Mouse (Mus musculus): ENCODE measurements at regions not wholly inside any gene's neighbourhood (a gene's known extent, or its start where the extent isn't known, plus 50 kb on each side); places are given as distances from the start of the nearest gene placed in this dataset.
"Not testable (repeated sequence)": the region's sequence is repeated elsewhere in the genome, so short reads cannot be mapped to it uniquely, and the experiment has no call there.

DNA sequence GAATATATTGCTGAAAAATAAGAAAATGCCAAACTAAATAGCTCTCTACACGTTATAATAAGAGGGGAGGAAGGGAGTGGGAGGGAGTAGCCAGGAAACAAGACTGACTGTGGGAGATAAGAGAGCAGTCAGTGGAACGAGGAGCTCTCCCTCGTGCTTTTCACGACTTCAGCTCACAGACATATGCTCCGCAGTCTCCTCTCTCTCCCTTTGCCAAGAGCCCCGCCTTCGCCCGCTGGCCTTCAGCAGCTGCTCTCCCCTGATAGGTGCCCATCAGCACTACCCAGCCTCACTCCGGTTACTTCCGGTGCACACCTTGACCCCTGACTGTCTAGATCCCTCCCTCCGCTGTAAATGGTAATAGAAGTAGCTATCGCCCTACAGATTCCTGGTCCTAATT is 370.8 kb upstream of the Id2 start:
- Histone ChIP-seq H3K9ac (ENCODE audit: low read depth, low read length) (no peak overlapping the region), H3K4me3 (ENCODE audit: low read depth, low read length) (no peak overlapping the region), H3K27ac (ENCODE audit: low read depth, low read length) (no peak overlapping the region), H3K27me3 (replicated peaks; ENCODE audit: control insufficient read depth, insufficient read depth, low read length) (no peaks in the 10 kb centered on the region), H3K9me3 (ENCODE audit: control insufficient read depth, low read length) (no peaks in the 10 kb centered on the region), H3K4me1 (replicated peaks; ENCODE audit: control insufficient read depth, insufficient read depth, low read length) (no peaks in the 10 kb centered on the region; the same call in 1 of the 2 replicates), H3K4me2 (no peak overlapping the region), H3K36me3 (ENCODE audit: control insufficient read depth, insufficient read depth, low read length) (no peaks in the 10 kb centered on the region)
- no peak for DNase-seq (ENCODE audit: low spot score)
- 44% methylated on average over 12 of the region's 12 CpGs for WGBS
- peak; percentile 75; the same call in 1 of the 2 replicates for ATAC-seq (replicated peaks; ENCODE audit: low FRiP score)

- not testable (repeated sequence) for H3K9me3 ChIP-seq (ENCODE audit: control insufficient read depth, low read length); DNase-seq (ENCODE audit: low spot score); ATAC-seq (replicated peaks; ENCODE audit: low FRiP score); H3K36me3 ChIP-seq (ENCODE audit: control insufficient read depth, insufficient read depth, low read length); H3K4me3 ChIP-seq (ENCODE audit: low read depth, low read length); H3K27ac ChIP-seq (ENCODE audit: low read depth, low read length); H3K9ac ChIP-seq (ENCODE audit: low read depth, low read length); H3K4me2 ChIP-seq; H3K4me1 ChIP-seq (replicated peaks; ENCODE audit: control insufficient read depth, insufficient read depth, low read length); H3K27me3 ChIP-seq (replicated peaks; ENCODE audit: control insufficient read depth, insufficient read depth, low read length)
- WGBS: 40% methylated on average over 2 of the region's 2 CpGs
Measured at GRCm38 (mm10) chr12:25462690-25463089, 365.8 kb upstream of the Id2 start.

DNA sequence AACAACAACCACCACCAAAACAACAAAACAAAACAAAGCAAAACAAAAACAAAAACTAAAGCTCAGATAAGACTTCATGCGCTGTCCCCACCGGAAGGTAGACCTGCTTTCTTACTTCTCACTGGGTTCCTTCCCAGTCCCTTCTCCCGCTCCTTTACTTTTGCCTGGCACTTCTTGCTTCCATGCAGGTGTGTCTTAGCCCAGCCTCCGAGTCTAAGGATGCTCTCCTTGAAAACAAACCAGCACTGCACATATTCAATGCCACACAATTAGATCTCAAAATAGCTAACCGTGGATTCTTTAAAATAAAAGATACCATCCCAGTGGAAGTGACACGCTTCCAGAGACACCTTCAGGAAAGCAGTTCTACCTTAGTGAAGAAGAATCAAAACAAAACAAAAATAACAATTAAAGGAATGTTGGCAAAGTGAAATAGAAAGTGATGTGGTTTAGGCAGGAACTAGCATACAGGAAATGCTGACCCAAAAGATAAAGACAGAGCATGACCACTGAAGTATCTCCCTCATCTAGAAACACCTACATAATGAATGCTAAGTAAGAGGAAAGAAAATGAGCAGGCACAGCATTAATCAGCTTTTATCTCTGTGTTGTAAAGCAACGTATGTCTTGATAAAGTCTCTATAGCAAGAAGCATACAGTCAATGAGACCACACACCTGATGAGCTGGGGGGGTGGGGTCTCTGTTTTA is 358.5 kb upstream of the Id2 start:
- ATAC-seq (replicated peaks; ENCODE audit: low FRiP score) (no peak), DNase-seq (ENCODE audit: low spot score) (no peak)
- Histone ChIP-seq H3K9me3 (ENCODE audit: control insufficient read depth, low read length) (no peaks in the 10 kb centered on the region), H3K4me1 (replicated peaks; ENCODE audit: control insufficient read depth, insufficient read depth, low read length) (no peaks in the 10 kb centered on the region), H3K36me3 (ENCODE audit: control insufficient read depth, insufficient read depth, low read length) (no peaks in the 10 kb centered on the region), H3K4me2 (no peak overlapping the region), H3K9ac (ENCODE audit: low read depth, low read length) (no peak overlapping the region), H3K4me3 (ENCODE audit: low read depth, low read length) (no peak overlapping the region), H3K27ac (ENCODE audit: low read depth, low read length) (no peak overlapping the region), H3K27me3 (replicated peaks; ENCODE audit: control insufficient read depth, insufficient read depth, low read length) (no peaks in the 10 kb centered on the region)
- 72% methylated on average over 7 of the region's 7 CpGs for WGBS

DNA sequence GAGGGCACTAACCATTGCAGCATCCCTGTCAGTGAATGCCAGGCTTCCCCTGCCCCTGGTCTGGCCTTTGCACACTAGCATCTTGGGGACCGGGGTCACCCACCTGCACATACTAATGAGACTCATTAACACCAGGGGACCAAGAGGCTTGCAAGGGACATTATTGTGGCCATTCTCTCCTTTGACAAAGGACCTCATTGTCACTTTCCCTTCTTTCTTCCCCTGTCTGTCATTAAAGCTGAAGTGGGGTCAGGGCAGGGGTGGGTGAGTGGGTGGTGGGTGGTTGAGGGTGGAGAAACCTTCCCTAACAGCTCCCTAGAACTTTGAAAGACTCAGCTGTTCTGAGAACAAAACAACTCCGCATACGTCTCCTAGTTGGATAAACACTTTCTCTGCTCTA is 356.4 kb upstream of the Id2 start:
- Histone ChIP-seq H3K9me3 (ENCODE audit: control insufficient read depth, low read length) (no peaks in the 10 kb centered on the region), H3K9ac (ENCODE audit: low read depth, low read length) (no peak overlapping the region)

DNA sequence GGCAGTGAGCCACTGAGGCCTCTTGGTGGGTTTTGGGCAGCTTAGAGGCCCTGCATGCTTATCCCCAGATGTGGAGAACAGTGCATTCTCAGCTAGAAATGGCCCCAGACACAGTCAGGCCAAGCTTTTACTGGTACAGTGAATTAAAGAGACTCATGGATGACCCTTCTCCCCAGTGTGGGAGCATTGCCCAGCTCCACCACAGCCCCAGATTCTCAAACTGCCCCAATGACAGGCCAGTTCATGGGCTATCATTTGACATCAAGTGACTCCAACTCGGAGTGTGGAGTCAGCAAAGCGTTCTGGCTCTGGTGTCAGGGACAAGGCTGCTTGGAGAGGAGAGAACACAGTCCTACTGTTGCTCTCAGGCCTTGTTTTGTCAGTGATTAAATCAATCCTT is 354.2 kb upstream of the Id2 start:
- Histone ChIP-seq H3K9ac (ENCODE audit: low read depth, low read length) (no peak overlapping the region), H3K4me2 (no peak overlapping the region), H3K27me3 (replicated peaks; ENCODE audit: control insufficient read depth, insufficient read depth, low read length) (no peaks in the 10 kb centered on the region), H3K4me1 (replicated peaks; ENCODE audit: control insufficient read depth, insufficient read depth, low read length) (no peaks in the 10 kb centered on the region), H3K4me3 (ENCODE audit: low read depth, low read length) (no peak overlapping the region), H3K36me3 (ENCODE audit: control insufficient read depth, insufficient read depth, low read length) (no peaks in the 10 kb centered on the region), H3K27ac (ENCODE audit: low read depth, low read length) (no peak overlapping the region), H3K9me3 (ENCODE audit: control insufficient read depth, low read length) (no peaks in the 10 kb centered on the region)
- DNase-seq (ENCODE audit: low spot score): no peak
- ATAC-seq (replicated peaks; ENCODE audit: low FRiP score): no peak
- WGBS: 77% methylated on average over 2 of the region's 2 CpGs

More for the DNA sequence above, 356.4 kb upstream of the Id2 start:
- Histone ChIP-seq H3K27ac (ENCODE audit: low read depth, low read length) (no peak overlapping the region), H3K27me3 (replicated peaks; ENCODE audit: control insufficient read depth, insufficient read depth, low read length) (no peaks in the 10 kb centered on the region), H3K4me3 (ENCODE audit: low read depth, low read length) (no peak overlapping the region), H3K4me2 (no peak overlapping the region), H3K4me1 (replicated peaks; ENCODE audit: control insufficient read depth, insufficient read depth, low read length) (no peaks in the 10 kb centered on the region), H3K36me3 (ENCODE audit: control insufficient read depth, insufficient read depth, low read length) (no peaks in the 10 kb centered on the region)
- WGBS: 79% methylated on average over 3 of the region's 3 CpGs
- ATAC-seq (replicated peaks; ENCODE audit: low FRiP score) (no peak), DNase-seq (ENCODE audit: low spot score) (no peak)

- Histone ChIP-seq H3K27ac (ENCODE audit: low read depth, low read length) (no peak overlapping the region), H3K9ac (ENCODE audit: low read depth, low read length) (no peak overlapping the region), H3K4me2 (no peak overlapping the region), H3K27me3 (replicated peaks; ENCODE audit: control insufficient read depth, insufficient read depth, low read length) (no peaks in the 10 kb centered on the region), H3K4me1 (replicated peaks; ENCODE audit: control insufficient read depth, insufficient read depth, low read length) (no peaks in the 10 kb centered on the region), H3K9me3 (ENCODE audit: control insufficient read depth, low read length) (no peaks in the 10 kb centered on the region), H3K4me3 (ENCODE audit: low read depth, low read length) (no peak overlapping the region), H3K36me3 (ENCODE audit: control insufficient read depth, insufficient read depth, low read length) (no peaks in the 10 kb centered on the region)
- ATAC-seq (replicated peaks; ENCODE audit: low FRiP score) (no peak), DNase-seq (ENCODE audit: low spot score) (no peak)
- WGBS: 58% methylated on average over 2 of the region's 2 CpGs
Measured at GRCm38 (mm10) chr12:25444355-25444754, 347.4 kb upstream of the Id2 start.

- ATAC-seq (replicated peaks; ENCODE audit: low FRiP score): no peak
- Histone ChIP-seq H3K36me3 (ENCODE audit: control insufficient read depth, insufficient read depth, low read length) (no peaks in the 10 kb centered on the region), H3K4me2 (no peak overlapping the region), H3K9ac (ENCODE audit: low read depth, low read length) (no peak overlapping the region), H3K27me3 (replicated peaks; ENCODE audit: control insufficient read depth, insufficient read depth, low read length) (no peaks in the 10 kb centered on the region), H3K27ac (ENCODE audit: low read depth, low read length) (no peak overlapping the region), H3K4me1 (replicated peaks; ENCODE audit: control insufficient read depth, insufficient read depth, low read length) (no peaks in the 10 kb centered on the region), H3K9me3 (ENCODE audit: control insufficient read depth, low read length) (no peaks in the 10 kb centered on the region), H3K4me3 (ENCODE audit: low read depth, low read length) (no peak overlapping the region)
- WGBS: 83% methylated on average over 7 of the region's 7 CpGs
- no peak for DNase-seq (ENCODE audit: low spot score)
Measured at GRCm38 (mm10) chr12:25439029-25439551, 342.1 kb upstream of the Id2 start.

DNA sequence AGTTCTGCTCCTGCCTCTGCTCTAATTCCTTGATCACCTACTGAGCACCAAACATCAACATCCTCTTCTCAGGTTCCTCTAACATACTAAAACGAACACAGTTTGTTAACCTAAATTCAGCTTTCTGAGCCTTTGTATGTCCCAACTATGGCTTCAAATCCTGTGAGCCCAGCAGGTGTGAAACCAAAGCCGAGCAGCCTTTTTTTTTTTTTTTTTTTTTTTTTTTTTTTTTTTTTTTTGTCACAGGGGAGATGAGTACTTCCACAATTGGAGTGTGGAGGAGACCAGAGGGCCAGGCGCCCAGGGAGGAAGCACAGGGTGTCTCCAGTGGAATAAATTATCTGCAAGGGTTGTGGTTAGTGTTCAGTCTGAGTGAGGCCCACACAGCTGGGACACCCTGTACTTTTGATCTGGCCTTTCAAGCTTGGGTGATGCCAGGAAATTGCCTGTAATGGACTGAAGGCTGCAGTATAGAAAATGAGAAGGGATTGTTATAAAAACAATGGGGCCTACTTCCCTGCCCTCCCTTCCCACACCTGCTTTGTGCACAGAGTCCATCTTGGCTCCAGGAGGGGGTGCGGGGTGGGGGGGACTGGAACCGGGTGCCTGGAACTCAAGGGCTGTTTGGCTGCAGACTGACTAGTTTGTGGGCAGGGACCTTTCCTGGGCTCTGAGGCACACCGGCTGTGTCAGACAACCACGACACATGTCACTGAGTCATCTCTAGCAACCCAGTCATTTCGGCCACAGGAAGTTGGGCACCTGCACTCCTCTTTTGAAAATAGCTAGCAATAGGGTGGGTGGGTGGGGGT is 341.5 kb upstream of the Id2 start:
- ATAC-seq (replicated peaks; ENCODE audit: low FRiP score) (no peak), DNase-seq (ENCODE audit: low spot score) (no peak)
- Histone ChIP-seq H3K27ac (ENCODE audit: low read depth, low read length) (no peak overlapping the region), H3K4me1 (replicated peaks; ENCODE audit: control insufficient read depth, insufficient read depth, low read length) (no peaks in the 10 kb centered on the region), H3K27me3 (replicated peaks; ENCODE audit: control insufficient read depth, insufficient read depth, low read length) (no peaks in the 10 kb centered on the region), H3K9ac (ENCODE audit: low read depth, low read length) (no peak overlapping the region), H3K9me3 (ENCODE audit: control insufficient read depth, low read length) (no peaks in the 10 kb centered on the region), H3K36me3 (ENCODE audit: control insufficient read depth, insufficient read depth, low read length) (no peaks in the 10 kb centered on the region), H3K4me2 (no peak overlapping the region), H3K4me3 (ENCODE audit: low read depth, low read length) (no peak overlapping the region)
- 53% methylated on average over 8 of the region's 8 CpGs for WGBS
